Mouse (Mus musculus): ENCODE data around the gene Pf4.

- TF ChIP-seq CTCF (IDR thresholded peaks at IDR 0.05; ENCODE audit: extremely low read depth, insufficient read depth, insufficient read length, insufficient replicate concordance) (no peak), POLR2A (IDR thresholded peaks at IDR 0.05; ENCODE audit: low read depth, low read length) (no peak)
Measured at GRCm38 (mm10) chr5:90819756-90820155, 47.5 kb downstream of the Pf4 start.
